Mouse (Mus musculus) ovary, adult 10 weeks (tissue): Measurements from ENCODE around the gene Cxcl16. TPM values are rescaled to one million over a fixed set of nuclear protein-coding genes. Genes with fewer than 3 reads are reported as not detected.

Source experiments
- polyA plus RNA-seq: library from polyadenylated mRNA; stranded (reverse); fragments of 350-450 nt; fragmentation: Illumina TruSeq; extraction: RNeasy Lipid Tissue Mini Kit (QIAGEN cat#74804); gene quantifications from one replicate; pipeline ENCODE4 v1.2.3, GENCODE M21; 2014

Cxcl16 gene
- polyA plus RNA-seq: 14.6 TPM

DNA sequence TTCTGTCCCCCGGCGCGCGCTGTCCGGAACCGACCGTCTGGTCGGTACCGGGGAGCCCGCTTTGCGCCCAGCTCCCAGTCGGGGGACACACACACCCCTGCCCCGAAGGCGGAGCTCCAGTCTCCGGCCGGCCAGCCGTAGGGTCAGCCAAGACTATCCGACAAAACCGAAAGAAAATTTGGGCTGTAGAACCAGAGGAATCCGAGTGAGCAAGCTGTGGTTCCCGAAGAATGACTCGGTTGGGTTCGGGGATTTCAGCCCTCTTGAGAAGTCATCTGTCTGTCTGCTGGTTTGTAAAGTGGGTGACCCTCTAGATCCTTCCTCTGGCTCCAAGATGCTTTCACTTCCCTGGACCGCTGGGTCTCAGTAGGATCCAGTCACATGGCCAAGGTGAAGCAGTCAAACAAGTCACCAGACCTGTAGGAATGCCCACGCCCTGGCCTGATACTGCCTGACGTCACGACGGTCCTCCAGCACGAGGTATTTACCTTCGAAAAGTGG is at the start of gene Cxcl16:
Cxcl16 (minus strand) TSS at position 384 of the 501 bp plus-strand sequence.

DNA sequence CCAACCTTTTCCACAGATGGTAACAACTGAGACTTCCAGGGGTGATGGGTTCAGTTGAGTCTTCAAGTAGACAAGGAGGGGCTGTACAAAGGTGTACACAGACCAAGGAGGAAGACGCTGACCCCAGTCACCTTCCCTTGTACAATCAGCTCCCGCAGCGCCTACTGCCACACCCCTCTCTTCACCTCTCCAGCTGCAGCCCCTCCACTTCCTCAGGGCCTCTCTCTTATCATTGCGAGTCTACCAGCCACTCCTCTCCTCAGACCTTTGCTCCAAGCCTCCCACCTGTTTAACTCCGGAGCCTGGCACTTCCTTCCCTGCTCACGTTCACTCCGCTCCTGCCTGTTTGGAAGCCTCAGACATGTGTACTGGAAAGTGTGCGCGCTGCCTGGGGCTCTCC is 45.2 kb upstream of the Cxcl16 start, which contains the start of gene Tm4sf5:
Tm4sf5 (plus strand) TSS at position 275 of the 400 bp plus-strand sequence.

DNA sequence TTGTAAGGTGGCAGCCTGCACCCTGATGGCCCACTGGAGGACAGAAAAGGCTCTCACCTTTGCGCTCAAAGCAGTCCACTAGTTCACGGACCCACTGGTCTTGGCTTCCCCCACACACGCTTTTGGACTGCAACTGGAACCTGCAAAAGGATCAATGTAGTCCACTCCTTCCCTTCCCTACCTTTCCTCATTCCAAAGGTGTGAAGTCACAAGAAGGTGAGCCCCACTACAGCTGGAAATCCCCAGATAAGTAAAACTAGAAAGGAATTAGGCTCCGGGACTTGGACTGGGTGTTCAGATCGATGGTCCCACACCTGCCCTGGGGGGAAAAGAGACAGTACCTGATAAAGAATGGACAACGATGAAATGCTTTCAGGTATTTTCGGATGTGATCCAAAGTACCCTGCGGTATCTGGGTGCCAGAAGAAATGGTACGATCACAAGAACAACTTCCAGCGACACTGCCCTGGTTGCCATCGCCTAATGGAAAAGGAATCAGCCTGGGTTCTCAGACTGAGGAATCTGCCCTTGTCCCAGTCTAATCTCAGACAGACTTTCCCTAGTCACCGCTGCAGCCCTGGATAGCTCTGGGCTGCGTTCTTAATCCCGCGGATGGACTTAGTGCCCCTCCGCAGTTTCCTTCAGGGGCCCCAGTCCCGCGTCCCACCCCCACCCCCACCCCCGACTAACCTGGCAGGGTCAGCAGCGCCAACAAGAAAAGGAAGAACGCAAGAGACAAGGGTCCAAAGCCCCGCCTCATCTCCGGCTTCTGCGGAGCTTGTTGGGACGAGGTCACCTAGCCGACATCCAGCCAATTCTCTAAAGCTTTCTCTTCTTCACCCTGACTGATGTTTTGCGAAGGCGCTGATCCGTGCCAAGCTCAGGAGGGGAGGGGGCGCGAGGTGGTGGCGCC is 840 bp downstream of the Cxcl16 start, which contains the start of gene Zmynd15:
Zmynd15 (plus strand) TSS at position 746 of the 913 bp plus-strand sequence.

DNA sequence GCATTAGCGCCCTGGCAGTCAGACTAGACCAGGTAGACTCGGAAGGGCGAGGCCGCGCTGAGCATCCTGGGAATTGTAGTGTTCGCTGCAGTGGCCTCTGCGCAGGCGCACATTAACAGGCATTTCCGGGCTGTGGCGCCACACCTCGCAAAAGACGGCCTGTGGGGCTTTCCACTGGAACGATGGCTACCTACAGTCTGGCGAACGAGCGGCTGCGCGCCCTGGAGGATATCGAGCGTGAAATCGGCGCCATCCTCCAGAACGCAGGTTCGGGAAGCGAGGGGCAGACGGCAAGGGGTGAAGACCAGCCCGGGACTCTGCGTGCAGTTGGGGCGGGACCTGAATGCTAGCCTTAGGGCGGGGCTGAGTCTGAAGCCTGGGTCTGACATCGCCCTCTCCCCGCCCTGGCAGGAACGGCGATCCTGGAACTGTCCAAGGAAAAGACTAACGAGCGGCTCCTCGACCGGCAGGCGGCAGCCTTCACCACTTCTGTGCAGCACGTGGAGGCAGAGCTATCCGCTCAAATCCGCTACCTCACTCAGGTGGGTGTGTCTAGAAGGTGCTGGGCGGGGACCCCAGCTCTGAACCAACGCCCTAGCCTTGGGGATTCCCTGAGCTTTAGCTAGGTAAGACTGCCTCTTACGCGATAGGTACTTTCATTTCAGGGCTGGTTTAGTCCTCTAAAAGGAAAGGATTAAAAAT is 7.8 kb downstream of the Cxcl16 start, which contains the start of gene Med11:
Med11 (plus strand) TSS at position 123 of the 702 bp plus-strand sequence.

DNA sequence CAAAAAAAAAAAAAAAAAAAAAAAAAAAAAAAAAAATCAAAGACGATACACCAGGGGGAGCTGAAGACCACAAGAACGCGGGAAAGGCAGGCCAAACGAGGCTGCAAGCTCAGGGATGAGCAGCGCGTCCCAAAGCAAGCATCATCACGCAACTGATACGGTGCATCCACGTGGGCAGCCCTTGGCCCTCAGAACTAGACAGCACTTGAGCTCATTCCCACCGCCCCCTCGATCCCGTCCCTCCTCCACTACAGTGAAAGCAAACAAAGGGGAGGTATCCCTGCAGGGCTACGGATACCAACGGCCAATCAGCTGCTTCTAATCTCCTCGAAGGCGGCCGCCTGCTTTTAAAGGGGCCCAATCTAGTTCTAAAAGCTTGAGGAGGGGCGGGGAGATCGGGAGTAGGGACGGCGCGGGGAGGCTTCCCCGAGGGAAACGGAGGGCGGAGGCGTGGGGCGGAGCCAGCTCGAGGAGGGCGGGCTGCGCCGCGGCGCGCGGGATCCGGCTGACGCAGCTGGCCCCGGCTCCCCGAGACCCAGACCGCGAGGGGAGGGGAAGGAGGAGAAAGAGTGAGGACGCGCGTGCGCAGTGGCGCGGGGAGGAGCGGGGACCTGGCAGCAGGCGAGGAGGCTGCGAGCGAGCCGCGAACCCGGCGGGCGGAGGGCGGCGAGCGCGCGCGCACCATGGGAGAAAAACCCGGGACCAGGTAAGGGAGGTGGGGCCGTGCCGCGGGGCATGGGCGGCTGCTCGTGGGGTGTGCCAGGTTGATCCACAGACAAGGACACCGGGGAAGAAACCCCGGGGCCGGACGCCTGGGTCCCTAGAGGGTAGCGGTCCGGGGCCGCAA is 27.5 kb downstream of the Cxcl16 start, which contains the start of gene Arrb2:
Arrb2 (plus strand) TSS at position 588 of the 847 bp plus-strand sequence.

DNA sequence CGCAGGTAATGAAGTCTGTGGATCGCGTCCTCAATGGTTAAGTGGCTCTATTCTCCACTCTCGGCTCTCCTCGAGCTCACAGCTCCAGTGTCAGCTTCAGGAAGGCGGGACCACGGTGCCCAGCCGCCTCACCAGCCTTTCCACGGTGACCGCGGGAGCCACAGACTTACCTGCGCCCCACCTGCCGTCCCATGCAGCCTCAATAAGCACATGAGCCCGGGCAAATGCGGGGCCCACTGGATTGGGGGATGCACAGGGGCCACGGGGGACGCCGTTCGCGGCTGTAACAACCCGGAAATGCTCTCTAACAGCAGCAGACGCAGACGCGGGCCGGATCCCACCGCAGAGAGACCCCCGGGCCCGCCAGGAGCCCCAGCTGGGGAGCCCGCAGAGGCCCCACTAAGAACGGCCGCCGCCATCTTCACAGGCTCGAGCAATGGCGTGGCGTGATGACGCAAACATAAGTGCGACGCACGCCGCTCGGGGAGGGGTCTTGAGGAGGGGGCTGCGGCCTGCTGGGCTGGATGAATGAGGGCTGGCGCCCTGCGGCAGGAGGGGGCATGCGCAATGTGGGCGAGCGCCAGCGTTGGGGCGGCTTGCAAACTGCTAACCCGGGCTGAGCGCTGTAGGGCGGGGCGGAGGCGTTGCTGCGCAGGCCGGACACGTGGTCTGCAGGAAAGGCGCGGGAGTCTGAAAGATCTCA is 50.0 kb downstream of the Cxcl16 start, which contains the start of gene Pelp1:
Pelp1 (minus strand) TSS at position 438 of the 703 bp plus-strand sequence.

Other genes starting within 250 kb of the Cxcl16 start
- not detected for gene Slc16a11, start 247.2 kb downstream of the Cxcl16 start, polyA plus RNA-seq
- 3.1 TPM for gene Slc16a13, start 238.9 kb downstream of the Cxcl16 start, polyA plus RNA-seq
- 7.3 TPM for gene Bcl6b, start 230.2 kb downstream of the Cxcl16 start, polyA plus RNA-seq
- gene 0610010K14Rik, start 222.1 kb downstream of the Cxcl16 start, polyA plus RNA-seq: 2.4 TPM
- gene Gm21988, start 220.2 kb downstream of the Cxcl16 start, polyA plus RNA-seq: 0.37 TPM
- 25.1 TPM for gene Rnasek, start 220.1 kb downstream of the Cxcl16 start, polyA plus RNA-seq
- 2.5 TPM for gene Alox12, start 204.6 kb downstream of the Cxcl16 start, polyA plus RNA-seq
- 2.4 TPM for gene Alox12e, start 137.4 kb downstream of the Cxcl16 start, polyA plus RNA-seq
- 13.4 TPM for gene Alox15, start 108.0 kb downstream of the Cxcl16 start, polyA plus RNA-seq
- gene Pelp1, start 50.0 kb downstream of the Cxcl16 start, polyA plus RNA-seq: 21.0 TPM
- 0.91 TPM for gene Arrb2, start 27.3 kb downstream of the Cxcl16 start, polyA plus RNA-seq
- gene Med11, start 8.1 kb downstream of the Cxcl16 start, polyA plus RNA-seq: 7.2 TPM
- gene Zmynd15, start 551 bp downstream of the Cxcl16 start, polyA plus RNA-seq: 0.31 TPM
- 2.7 TPM for gene Tm4sf5, start 45.3 kb upstream of the Cxcl16 start, polyA plus RNA-seq
- not detected for gene Vmo1, start 54.6 kb upstream of the Cxcl16 start, polyA plus RNA-seq
- not detected for gene Gltpd2, start 59.2 kb upstream of the Cxcl16 start, polyA plus RNA-seq
- 22.0 TPM for gene Psmb6, start 65.4 kb upstream of the Cxcl16 start, polyA plus RNA-seq
- gene Gm40193, start 73.0 kb upstream of the Cxcl16 start, polyA plus RNA-seq: not detected
- 1.7 TPM for gene Pld2, start 80.1 kb upstream of the Cxcl16 start, polyA plus RNA-seq
- 1.8 TPM for gene Mink1, start 102.9 kb upstream of the Cxcl16 start, polyA plus RNA-seq
- gene 4930544D05Rik, start 155.9 kb upstream of the Cxcl16 start, polyA plus RNA-seq: not detected
- gene Chrne, start 159.2 kb upstream of the Cxcl16 start, polyA plus RNA-seq: not detected
- not detected for gene Gp1ba, start 179.1 kb upstream of the Cxcl16 start, polyA plus RNA-seq
- gene Rnf167, start 187.3 kb upstream of the Cxcl16 start, polyA plus RNA-seq: 35.7 TPM
- 18.4 TPM for gene Slc25a11, start 187.5 kb upstream of the Cxcl16 start, polyA plus RNA-seq
- gene Pfn1, start 194.7 kb upstream of the Cxcl16 start, polyA plus RNA-seq: 72.0 TPM
- not detected for gene Eno3, start 197.2 kb upstream of the Cxcl16 start, polyA plus RNA-seq
- gene Spag7, start 209.4 kb upstream of the Cxcl16 start, polyA plus RNA-seq: 26.6 TPM
- 0.48 TPM for gene Camta2, start 228.1 kb upstream of the Cxcl16 start, polyA plus RNA-seq
- 0.46 TPM for gene Inca1, start 240.2 kb upstream of the Cxcl16 start, polyA plus RNA-seq
- 10.3 TPM for gene Kif1c, start 240.6 kb upstream of the Cxcl16 start, polyA plus RNA-seq